Mouse (Mus musculus) layer of hippocampus, adult 2 months (tissue): ENCODE results near the gene Gm26558. TPM values are rescaled to one million over a fixed set of nuclear protein-coding genes. Genes with fewer than 3 reads are reported as not detected.
A peak's percentile ranks its signal among the peaks of the same experiment; 100 is the strongest.

Experiments used
- DNase-seq, 2 experiments: peaks; one replicate each; pipeline ENCODE4 v3.0.0; 2022; ENCODE audit warnings: low spot score in 2 of 2
- H3K27ac ChIP-seq: fragments of 200-600 bp; 2 replicates; pipeline ENCODE4 v1.8.1; 2022
- H3K4me3 ChIP-seq: fragments of 200-600 bp; 2 replicates; pipeline ENCODE4 v1.8.1; 2022; ENCODE audit warnings: mild to moderate bottlenecking
- CTCF ChIP-seq: fragments of 200-600 bp; conservative IDR thresholded peaks from 2 replicates; pipeline ENCODE4 v1.8.1; 2022; ENCODE audit warnings: antibody characterized with exemption, mild to moderate bottlenecking, moderate library complexity
- total RNA-seq, 2 experiments: library from RNA; stranded (reverse); gene quantifications; 2 replicates each; pipeline ENCODE4 v1.2.3; 2021

Gm26558 gene
- total RNA-seq, 2 experiments from 2014 or later: not detected

GRCm38 (mm10) chr2:70669896-70670295 is 8.0 kb upstream of the Gm26558 start:
- TF ChIP-seq CTCF: no peak
- no peak for DNase-seq

GRCm38 (mm10) chr2:70669241-70669640 is 7.3 kb upstream of the Gm26558 start:
- no peak overlapping the region for H3K27ac ChIP-seq
- no peak for DNase-seq
- TF ChIP-seq CTCF: no peak
- H3K4me3 ChIP-seq: no peak overlapping the region

More at GRCm38 (mm10) chr2:70669896-70670295, 8.0 kb upstream of the Gm26558 start:
- no peak overlapping the region for H3K27ac ChIP-seq
- H3K4me3 ChIP-seq: no peak overlapping the region

GRCm38 (mm10) chr2:70667016-70667415 is 5.1 kb upstream of the Gm26558 start:
- H3K27ac ChIP-seq: no peak overlapping the region
- no peak overlapping the region for H3K4me3 ChIP-seq
- no peak for DNase-seq
- TF ChIP-seq CTCF: no peak

GRCm38 (mm10) chr2:70663764-70664163 is 1.9 kb upstream of the Gm26558 start:
- 0 out of 2 replicates have a peak overlapping the region, but pooled peaks have one; percentile 3 for H3K27ac ChIP-seq
- DNase-seq: no peak
- peak; percentile 63 for TF ChIP-seq CTCF
- H3K4me3 ChIP-seq: no peak overlapping the region

- peak; percentile 98 for TF ChIP-seq CTCF
- peak within 1 kb of the TSS; percentile 97 for H3K27ac ChIP-seq
- H3K4me3 ChIP-seq: peak within 1 kb of the TSS; percentile 96
- DNase-seq: peak; percentile 96 to 97
These were observed 807 bp downstream of the Gm26558 start, which contains the start of gene Gorasp2 for GRCm38 (mm10) chr2:70660887-70661714. TSS of gene Gorasp2 (plus strand) at chr2:70661576.

GRCm38 (mm10) chr2:70657083-70657482 is 4.8 kb downstream of the Gm26558 start:
- TF ChIP-seq CTCF: no peak
- H3K27ac ChIP-seq: peak overlapping the region; percentile 93
- peak; percentile 19 to 46 for DNase-seq
- no peak overlapping the region for H3K4me3 ChIP-seq

- no peak for DNase-seq
- TF ChIP-seq CTCF: no peak
- Histone ChIP-seq H3K4me3 (no peak overlapping the region), H3K27ac (no peak overlapping the region)
These were observed 10.1 kb downstream of the Gm26558 start for GRCm38 (mm10) chr2:70651820-70652219.

GRCm38 (mm10) chr2:70649471-70649870 is 12.4 kb downstream of the Gm26558 start:
- no peak overlapping the region for H3K4me3 ChIP-seq
- H3K27ac ChIP-seq: no peak overlapping the region
- no peak for TF ChIP-seq CTCF
- no peak for DNase-seq

GRCm38 (mm10) chr2:70648271-70648670 is 13.6 kb downstream of the Gm26558 start:
- no peak for TF ChIP-seq CTCF
- Histone ChIP-seq H3K4me3 (no peak overlapping the region), H3K27ac (no peak overlapping the region)
- DNase-seq: no peak

GRCm38 (mm10) chr2:70647681-70648080 is 14.2 kb downstream of the Gm26558 start:
- DNase-seq: no peak
- TF ChIP-seq CTCF: no peak
- no peak overlapping the region for H3K4me3 ChIP-seq
- H3K27ac ChIP-seq: no peak overlapping the region

- no peak overlapping the region for H3K27ac ChIP-seq
- no peak overlapping the region for H3K4me3 ChIP-seq
- no peak for DNase-seq
- TF ChIP-seq CTCF: no peak
These were observed 16.6 kb downstream of the Gm26558 start for GRCm38 (mm10) chr2:70645266-70645780.

- Histone ChIP-seq H3K4me3 (no peak overlapping the region), H3K27ac (no peak overlapping the region)
- DNase-seq: no peak
- no peak for TF ChIP-seq CTCF
These were observed 18.8 kb downstream of the Gm26558 start for GRCm38 (mm10) chr2:70642971-70643565.

GRCm38 (mm10) chr2:70640968-70641367 is 20.9 kb downstream of the Gm26558 start:
- H3K27ac ChIP-seq: no peak overlapping the region
- H3K4me3 ChIP-seq: no peak overlapping the region
- DNase-seq: no peak
- TF ChIP-seq CTCF: peak; percentile 51
